Mouse (Mus musculus) spleen, postnatal 10 days (tissue): ENCODE results near the gene Prr11.
"Not testable (repeated sequence)": the region's sequence is repeated elsewhere in the genome, so short reads cannot be mapped to it uniquely, and the experiment has no call there.

Experiments used
- DNase-seq, 2 experiments: peaks; one replicate each; pipeline ENCODE4 v3.0.0; 2021 to 2022; ENCODE audit warnings: low spot score in 2 of 2

The Prr11 gene

GRCm38 (mm10) chr11:87108409-87108754 lies at the start of gene Prr11:
Gene Prr11 (minus strand): TSS chr11:87108708.
- DNase-seq: no peak

DNA sequence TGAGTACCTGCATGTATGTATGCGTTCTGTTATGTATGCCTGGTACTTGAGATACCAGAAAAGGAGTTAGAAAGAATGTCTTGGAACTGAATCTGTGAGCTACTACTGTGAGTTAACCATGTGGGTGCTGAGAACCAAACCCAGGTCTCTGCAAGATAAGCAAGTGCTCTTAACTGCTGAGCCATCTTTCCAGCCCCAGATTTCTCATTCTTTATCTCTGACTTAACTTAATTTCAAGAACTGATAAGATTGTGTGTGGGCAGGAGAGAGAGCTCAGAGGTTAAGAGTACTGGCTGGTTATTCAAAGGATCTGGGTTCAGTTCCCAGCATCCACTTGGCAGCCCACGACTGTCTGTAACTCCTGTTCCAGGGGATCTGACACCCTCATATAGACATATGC lies 49.5 kb upstream of the Prr11 start:
- DNase-seq: no peak

- DNase-seq: no peak
Measured at GRCm38 (mm10) chr11:87136233-87136632, 27.7 kb upstream of the Prr11 start.

DNA sequence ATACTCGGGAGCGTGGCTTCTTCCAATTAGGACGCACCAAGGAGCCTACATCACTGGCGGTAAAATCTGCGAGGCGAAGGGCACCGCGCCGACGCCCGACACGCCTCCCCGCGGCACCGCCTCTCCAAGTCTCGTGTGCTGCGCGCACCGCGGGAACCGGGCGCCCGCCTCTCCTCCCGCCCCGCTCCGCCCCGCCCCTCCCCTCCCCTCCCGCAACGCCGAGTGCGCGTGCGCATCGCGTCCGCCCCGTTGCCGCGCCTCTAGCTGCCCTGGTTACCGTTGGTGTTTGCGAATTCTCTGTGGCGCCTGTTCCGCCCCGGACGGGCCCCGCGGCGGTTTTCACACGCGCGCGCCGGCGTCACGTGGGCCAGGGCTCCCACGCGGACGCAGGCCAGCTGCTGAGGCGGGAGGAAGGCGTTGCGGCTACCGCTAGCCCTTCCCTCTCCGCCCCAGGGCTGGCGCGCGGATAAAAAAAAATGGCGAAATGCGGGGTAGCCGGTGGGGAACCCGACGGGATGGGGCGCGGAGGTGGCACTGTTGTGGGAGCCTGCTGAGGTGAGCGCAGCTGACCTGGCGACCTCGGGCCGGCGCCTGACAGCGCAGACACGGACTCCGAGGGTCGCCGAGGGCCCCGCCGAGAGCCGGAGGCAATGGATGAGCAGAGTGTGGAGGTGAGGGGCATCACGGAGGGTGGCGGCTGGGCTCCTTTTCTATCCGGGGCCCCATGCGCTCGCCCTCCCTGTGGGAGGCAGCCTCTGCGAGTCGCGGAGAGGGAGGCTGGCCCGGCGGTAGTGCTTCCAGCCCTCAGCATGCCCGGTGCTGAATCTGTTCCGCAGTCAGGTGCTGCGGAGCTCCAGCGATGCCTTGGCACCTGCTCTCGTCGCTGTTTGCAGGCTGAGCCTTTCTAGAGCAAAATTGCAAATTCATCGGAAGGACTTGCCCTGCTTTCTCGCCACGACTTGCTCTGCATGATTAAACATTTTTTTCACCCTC lies 18.6 kb upstream of the Prr11 start, which contains the start of gene Trim37:
Trim37 (plus strand) TSS at position 254 of the 993 bp plus-strand sequence.
- peak; percentile 75 to 86 for DNase-seq

- no peak for DNase-seq
Measured at GRCm38 (mm10) chr11:87126281-87126823, 17.8 kb upstream of the Prr11 start.

DNA sequence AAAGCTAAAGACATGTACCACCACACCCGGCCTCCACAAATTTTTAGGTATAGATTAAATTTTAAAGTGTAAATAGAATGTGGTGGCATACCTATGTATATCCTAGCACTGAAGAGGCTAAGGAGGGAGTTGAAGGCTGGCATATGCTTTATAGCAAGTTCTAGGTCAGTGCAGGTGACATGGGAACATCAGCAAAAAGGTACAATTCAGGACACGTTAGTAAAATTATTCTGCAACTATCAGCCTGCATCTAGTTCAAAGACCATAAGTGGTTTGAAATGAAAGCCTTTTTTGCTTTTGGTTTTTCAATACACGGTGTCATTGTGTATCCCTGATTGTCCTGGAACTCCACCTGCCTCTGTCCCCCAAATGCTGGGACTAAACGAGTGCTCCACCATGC lies 17.1 kb upstream of the Prr11 start:
- no peak for DNase-seq

DNA sequence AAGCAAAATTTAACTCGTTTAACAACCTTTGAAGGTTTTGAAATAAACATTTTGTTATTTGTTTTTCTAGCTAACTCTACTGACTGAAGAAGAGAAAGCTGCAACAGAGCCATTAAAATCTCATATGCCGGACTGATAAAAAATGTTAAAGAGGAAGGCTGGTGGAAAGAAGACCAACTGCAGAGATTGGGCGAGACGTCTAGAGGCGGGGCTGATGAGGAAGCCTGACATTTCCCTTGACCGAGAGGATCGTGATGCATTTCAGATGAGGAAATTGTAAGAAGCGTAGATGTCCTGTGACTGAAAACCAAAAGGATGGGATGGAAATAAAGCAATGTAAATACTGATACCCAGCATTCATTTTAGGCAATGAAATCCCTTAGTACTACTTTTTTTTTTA lies 13.4 kb upstream of the Prr11 start:
- DNase-seq: no peak

DNA sequence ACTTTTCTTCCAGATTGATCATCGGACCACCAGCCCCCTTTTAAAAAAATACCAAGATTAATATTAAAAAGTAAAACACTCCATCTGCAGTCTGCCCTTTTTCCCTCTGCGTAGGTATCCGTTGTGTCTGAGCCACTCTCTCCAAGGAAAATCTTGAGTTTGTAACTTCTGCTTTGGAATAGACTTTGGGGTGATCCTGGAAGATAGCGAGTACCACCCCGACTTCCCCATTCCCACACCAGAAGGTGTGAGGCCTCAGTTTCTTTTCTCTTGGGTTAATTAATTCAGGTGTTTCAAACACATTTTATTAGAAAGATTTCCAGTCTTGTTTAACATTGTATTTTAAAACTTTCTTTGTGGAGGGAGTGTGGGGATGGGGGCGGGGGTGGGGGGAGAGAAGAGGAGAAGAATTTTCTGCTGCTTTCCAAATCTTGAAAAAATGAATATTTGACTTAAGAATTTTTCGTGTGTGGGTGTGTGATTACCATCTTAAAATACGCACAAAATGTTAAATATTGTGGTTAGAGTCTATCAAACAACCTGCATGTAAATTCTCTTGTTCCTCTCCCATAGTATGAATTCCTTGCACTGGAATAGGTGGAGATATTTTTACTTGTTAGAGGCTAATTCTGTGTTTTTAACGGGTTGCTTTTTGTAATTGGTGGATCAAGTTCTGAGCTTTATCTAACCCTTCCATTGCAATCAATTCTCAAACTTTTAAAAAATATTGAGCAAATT lies 1.8 kb upstream of the Prr11 start:
- DNase-seq: no peak

DNA sequence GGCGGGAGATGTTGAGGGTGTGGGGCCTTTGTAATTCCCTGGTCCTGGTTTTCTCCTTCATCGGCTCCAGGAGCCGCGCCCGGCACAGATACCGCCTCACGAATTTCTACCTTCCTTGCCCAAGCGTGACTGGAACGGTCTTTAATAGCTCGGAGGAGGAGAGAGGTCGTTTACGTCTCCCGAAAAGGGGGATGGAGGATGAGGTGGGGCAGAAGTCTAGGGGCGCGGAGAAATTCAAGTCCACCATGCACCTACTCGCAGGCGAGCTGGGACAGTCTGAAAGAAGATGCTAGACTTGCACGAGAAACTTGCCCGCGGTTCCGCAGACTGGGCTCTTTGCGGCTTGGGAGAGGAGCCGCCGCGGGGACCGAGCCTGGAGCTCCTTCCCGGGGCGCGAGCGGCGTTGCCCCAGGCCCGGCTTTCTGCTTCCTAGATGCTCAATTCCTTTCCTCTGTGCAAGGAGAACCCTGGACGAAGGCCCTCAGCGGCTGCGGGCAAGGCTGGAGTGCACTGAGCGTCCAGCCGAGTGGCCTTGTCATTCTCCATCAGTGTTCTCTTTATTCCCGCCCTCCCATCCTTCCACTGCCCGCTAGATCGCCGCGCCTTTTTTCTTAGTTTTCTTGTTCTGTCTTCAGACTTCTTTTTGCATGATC lies 1.1 kb upstream of the Prr11 start:
- DNase-seq: peak; percentile 51 to 64

DNA sequence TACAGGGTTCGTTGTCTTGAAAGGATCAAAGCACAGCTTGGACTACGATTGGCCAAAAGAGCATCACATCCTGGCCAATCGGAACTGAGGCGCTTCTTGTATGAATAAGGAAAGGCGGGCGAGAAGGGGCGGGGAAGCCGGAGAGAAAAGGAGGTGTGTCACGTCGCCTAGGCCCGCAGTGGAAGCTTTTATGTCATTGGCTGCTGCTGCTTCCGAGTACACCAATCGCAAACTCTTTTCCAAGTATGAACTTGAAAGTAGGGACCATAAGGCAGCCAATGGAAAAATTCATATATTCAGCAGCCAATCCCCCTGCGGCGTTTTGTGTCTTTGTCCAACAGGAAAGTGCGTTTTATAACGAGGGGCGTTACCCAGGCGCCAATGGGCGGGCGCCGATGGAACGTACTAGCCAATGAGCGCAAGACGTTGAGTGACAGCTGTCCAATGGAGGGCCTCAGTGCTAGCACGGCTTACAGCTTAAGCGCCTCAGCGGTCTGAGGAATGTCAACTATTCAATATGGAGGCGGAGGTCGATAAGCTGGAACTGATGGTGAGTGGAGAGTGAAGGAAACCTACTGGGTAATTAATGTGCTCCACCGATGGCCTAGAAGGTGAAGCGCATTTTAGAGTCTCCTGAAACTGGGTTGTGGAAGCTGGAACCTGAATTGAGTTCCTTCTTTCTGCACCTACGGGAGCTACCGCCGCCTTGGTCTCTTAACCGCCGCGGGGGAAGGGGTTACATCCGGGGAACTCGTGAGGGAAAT lies 429 bp upstream of the Prr11 start, which contains the start of gene Ska2:
Ska2 (plus strand) TSS at position 480 of the 764 bp plus-strand sequence.
- DNase-seq: peak; percentile 90 to 96

DNA sequence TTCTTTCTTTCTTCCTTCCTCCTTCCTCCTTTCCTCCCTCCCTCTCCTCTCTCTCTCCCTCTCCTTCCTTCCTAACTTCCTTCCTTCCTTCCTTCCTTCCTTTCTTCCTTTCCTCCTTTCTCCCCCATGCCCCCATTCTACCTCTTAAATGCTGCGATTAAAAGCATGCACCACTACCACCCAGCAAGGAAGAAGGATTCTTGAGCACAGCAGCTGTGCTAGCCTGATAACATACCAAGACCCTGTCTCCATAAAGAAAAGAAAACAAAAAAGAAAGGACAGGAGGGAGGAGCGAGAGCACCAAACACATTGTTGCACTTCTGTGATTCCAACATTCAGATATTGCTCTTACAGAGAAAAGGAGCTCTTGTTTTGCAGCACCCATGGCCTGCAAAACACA lies 21.4 kb downstream of the Prr11 start:
- no peak for DNase-seq

- DNase-seq: peak; percentile 69 to 84
Measured at GRCm38 (mm10) chr11:87086290-87086984, 22.1 kb downstream of the Prr11 start, which contains the start of gene Smg8. Gene Smg8 (minus strand): TSS chr11:87086774.

DNA sequence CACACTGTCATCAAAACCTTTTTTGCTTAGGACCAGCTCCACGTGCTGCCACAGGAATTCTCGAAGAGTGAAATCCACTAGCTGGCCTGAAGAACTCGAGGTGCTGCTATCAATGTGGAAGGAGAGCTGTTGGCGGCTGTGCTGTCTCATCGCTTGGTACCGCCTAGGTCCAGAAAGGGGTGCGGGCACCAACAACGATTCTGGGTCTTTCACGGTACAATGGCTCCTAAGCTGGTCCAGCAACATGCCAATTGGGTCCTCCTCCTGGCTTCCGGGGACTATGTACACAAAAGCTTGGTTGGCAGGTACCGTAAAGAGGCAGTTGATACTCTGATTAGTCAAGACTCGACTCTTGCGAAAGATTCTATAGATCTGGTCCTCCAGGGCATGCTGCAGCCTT lies 23.0 kb downstream of the Prr11 start:
- no peak for DNase-seq

DNA sequence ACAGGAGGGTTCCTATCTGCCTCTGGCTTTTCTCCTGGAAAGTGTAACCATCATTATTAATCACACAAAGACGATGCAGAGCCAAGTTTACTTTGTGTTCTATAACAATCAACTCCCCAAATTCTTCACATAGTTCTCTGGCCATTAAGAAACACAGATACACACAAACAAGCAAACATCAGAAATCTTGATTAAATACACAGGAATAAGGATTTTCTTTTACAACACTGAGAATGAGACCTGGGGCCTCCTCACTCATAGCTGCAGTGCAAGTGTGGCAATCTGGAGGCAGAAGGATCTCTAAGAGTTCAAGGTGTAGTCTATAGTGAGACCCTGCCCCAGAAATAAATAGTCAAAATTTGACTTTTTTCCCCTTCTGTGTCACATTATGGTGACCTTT lies 24.8 kb downstream of the Prr11 start:
- no peak for DNase-seq

DNA sequence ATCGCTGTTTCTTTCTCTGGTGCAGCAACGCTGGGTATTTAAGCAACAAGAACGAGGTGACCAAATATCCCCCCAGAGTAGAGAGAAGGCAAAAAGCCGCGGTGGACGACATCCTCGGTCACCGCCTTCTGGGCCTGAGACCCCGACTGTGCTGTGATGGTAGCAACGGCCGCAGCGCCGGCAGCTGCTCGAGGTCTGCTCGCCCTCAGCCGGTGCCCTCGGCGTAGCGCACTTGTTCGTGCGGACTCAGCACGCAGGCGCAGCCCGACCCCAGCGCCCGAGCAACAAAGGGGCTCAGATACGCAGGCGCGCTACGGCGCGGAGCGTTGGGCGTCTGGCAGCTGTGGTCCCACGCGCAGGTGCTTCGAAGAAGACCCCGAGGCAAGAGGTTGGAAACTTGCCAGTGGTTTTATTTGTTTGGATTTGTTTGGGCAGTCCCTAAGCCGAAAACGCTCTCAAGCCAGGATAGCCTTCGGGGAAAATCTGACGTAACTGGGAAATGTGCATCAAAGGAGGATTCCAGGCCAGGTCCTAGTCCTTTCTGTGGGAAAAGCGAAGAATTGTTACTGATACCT lies 34.6 kb downstream of the Prr11 start, which contains the start of gene Gdpd1:
Gdpd1 (minus strand) TSS at position 197 of the 575 bp plus-strand sequence.
- DNase-seq: peak; percentile 77 to 88

DNA sequence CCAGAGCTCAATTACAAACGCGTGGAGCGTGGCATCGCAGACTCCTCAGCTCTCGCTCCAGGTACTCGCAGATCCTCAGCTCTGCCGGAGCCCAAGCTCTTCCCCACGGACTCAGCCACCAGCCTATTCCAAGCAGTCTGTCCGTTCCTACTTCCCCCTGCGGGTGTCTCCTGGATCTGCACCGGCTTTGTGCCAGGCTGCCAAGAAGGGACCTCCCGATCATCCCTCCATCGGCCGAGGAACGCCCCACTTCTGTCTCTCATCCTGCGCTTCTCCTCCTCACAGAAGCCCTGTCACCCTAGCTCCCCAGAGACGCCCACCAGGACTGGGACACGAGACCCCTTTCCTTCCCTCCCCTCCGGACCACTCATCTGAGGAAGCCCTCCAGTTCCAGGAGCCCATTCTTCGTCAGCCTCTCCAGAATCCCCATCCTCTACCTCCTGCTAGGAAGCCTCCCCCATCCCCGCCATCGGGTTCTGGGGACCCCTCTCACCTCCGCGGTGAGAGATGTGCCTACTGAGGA lies 35.1 kb downstream of the Prr11 start:
- peak; percentile 54 to 70 for DNase-seq

- DNase-seq: no peak
Measured at GRCm38 (mm10) chr11:87062087-87062486, 46.4 kb downstream of the Prr11 start.

- DNase-seq: no peak
Measured at GRCm38 (mm10) chr11:87060410-87060809, 48.1 kb downstream of the Prr11 start.

- DNase-seq: no peak
Measured at GRCm38 (mm10) chr11:87056286-87056685, 52.2 kb downstream of the Prr11 start.

DNA sequence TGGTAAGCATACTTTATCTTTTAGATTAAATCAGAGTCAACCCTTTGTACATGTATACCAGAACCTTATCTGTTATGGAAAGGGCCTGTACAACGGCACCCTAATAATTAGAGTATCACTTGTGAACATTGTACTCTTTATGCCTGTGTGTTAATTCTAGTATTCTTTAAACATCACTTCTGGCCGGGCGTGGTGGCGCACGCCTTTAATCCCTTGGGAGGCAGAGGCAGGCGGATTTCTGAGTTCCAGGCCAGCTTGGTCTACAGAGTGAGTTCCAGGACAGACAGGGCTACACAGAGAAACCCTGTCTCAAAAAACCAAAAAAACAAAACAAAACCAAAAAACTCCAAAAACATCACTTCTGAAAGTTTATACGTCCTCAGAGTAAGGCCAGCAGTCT lies 59.6 kb downstream of the Prr11 start:
- not testable (repeated sequence) for DNase-seq
